Mouse (Mus musculus) ES-Bruce4 (cell line): ENCODE data around the gene Socs3.

Experiments used
- CTCF ChIP-seq: IDR thresholded peaks from one replicate; pipeline ENCODE4 v1.8.1; 2011; ENCODE audit warnings: low read depth, low read length
- POLR2A ChIP-seq: IDR thresholded peaks from one replicate; pipeline ENCODE4 v1.8.1; 2011; ENCODE audit warnings: low read length; ENCODE audit not compliant: insufficient read depth

- no peak for TF ChIP-seq CTCF
- TF ChIP-seq POLR2A = no peak
Measured at GRCm38 (mm10) chr11:117968716-117969099, 1.1 kb downstream of the Socs3 start.
